Mouse (Mus musculus): ENCODE data around the gene Gm11032.
"Not testable (repeated sequence)": the region's sequence is repeated elsewhere in the genome, so short reads cannot be mapped to it uniquely, and the experiment has no call there.

Gm11032 gene

GRCm38 (mm10) chr11:4620017-4620485 is at the start of gene Gm11032:
Gene Gm11032 (plus strand): TSS chr11:4620067.
- DNase-seq (ENCODE audit: extremely low spot score, low read depth, low spot score): no peak

DNA sequence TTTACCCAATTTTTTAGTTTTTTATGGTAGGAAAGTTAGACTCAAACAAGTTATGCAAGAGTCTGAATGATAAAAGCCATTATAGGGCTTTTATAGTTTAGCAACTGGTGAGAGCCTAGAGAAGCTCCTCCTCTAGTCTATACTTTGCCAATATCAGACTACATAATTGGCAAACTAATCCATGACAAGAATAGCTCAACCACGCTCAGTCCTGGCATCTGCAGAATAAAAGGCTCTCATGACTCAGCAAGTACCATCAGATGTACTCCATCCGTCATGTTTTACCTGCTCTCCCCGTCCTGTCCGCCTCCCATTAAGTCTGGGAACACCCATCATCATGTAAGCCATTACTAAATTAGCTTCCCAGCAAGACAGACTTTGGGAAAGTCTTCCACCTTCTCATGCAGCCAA is 48.4 kb upstream of the Gm11032 start:
- no peak for DNase-seq (ENCODE audit: extremely low spot score, low read depth, low spot score)

DNA sequence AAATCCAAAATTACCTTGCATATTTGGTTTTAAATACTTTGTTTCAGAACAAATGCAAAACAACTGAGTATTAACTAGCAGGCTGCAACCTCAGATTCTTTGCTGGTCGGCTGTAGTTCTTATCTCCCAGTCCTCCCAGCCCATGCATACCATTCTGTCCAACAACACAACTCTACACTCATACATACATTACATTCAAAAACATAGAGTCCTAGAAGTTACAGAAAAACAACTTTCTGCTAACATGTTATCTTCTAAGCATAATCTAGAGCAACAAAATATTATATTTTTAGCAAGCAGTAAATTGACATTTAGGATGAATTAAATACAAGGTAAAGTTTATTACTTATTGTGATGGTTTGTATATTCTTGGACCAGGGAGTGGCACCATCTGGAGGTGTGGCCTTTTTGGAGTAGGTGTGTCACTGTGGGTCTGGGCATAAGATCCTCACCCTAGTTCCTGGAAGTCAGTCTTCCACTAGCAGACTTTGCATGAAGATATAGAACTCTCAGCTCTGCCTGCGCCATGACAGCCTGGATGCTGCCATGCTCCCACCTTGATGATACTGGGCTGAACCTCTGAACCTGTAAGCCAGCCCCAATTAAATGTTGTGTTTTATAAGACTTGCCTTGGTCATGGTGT is 43.7 kb upstream of the Gm11032 start:
- not testable (repeated sequence) for DNase-seq (ENCODE audit: extremely low spot score, low read depth, low spot score)

GRCm38 (mm10) chr11:4577079-4577478 is 42.8 kb upstream of the Gm11032 start:
- no peak for DNase-seq (ENCODE audit: extremely low spot score, low read depth, low spot score)

GRCm38 (mm10) chr11:4578682-4579081 is 41.2 kb upstream of the Gm11032 start:
- DNase-seq (ENCODE audit: extremely low spot score, low read depth, low spot score): no peak

GRCm38 (mm10) chr11:4591811-4592210 is 28.1 kb upstream of the Gm11032 start:
- DNase-seq (ENCODE audit: extremely low spot score, low read depth, low spot score): no peak

GRCm38 (mm10) chr11:4593491-4593848 is 26.4 kb upstream of the Gm11032 start:
- no peak for DNase-seq (ENCODE audit: extremely low spot score, low read depth, low spot score)

- DNase-seq (ENCODE audit: extremely low spot score, low read depth, low spot score): no peak
Observed at GRCm38 (mm10) chr11:4593849-4594607, 25.8 kb upstream of the Gm11032 start.

DNA sequence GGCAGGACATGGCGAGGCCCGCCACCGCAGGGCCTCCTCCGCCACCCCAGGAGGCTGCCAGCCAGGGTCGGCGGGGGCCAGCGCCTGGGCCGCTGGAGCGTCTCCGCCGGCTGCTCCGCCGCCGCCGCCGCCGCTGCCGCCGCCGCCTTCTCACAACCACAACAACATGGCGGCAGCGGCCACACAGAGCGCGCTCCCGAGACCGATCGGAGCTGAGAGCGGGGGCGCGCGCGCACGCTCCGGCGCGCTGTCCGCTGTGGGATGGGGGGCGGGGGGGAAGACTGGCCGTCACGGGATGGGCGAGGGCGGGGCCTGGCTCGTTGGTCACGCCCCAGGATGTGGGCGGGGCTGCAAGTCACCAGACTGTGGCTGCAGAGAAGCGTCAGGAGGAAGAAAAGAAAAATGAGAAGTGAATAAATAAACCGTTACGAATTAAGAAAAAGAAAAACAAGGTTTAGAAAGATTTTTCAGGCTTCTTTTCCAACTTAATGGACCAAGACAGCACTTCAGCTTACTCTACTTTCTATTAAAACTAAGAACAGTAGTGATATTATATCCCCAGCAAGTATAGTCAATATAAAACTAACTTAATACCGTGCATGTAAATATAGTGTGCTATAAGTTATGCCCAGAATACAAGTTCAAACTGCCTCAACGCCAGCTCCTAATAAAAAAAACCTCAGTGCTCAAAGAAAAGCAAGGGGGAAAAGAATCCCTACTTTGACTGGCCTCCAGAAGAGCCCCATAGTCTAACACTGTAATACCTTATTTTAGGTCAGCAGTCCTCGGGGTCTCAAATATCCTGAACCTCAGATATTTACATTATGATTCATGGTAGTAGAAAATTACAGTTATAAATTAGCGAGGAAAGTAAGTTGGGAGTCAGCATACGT is 25.0 kb upstream of the Gm11032 start, which contains the start of gene Mtmr3:
Mtmr3 (minus strand) TSS at position 256 of the 893 bp plus-strand sequence.
- DNase-seq (ENCODE audit: extremely low spot score, low read depth, low spot score): peak; percentile 74

GRCm38 (mm10) chr11:4598411-4598810 is 21.5 kb upstream of the Gm11032 start:
- no peak for DNase-seq (ENCODE audit: extremely low spot score, low read depth, low spot score)

- no peak for DNase-seq (ENCODE audit: extremely low spot score, low read depth, low spot score)
Observed at GRCm38 (mm10) chr11:4599916-4600315, 20.0 kb upstream of the Gm11032 start.

DNA sequence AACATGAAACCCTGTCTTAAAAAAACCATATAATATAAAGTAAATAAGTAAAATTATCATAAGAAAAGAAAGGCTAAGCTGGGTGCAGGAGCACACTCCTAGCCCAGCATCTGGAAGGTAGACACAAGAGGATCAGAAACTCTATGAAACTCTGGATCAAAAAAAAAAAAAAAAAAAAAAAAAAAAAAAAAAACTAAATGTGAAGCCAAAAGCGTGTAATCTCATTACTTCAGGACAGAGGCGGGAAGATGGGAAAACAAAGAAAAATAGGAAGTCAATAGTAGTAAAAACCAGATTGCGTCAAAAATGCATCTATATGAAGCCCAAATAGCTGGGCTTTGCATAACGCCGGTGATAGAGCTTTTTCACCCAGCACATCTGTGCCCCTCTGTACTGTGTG is 18.0 kb upstream of the Gm11032 start:
- no peak for DNase-seq (ENCODE audit: extremely low spot score, low read depth, low spot score)

DNA sequence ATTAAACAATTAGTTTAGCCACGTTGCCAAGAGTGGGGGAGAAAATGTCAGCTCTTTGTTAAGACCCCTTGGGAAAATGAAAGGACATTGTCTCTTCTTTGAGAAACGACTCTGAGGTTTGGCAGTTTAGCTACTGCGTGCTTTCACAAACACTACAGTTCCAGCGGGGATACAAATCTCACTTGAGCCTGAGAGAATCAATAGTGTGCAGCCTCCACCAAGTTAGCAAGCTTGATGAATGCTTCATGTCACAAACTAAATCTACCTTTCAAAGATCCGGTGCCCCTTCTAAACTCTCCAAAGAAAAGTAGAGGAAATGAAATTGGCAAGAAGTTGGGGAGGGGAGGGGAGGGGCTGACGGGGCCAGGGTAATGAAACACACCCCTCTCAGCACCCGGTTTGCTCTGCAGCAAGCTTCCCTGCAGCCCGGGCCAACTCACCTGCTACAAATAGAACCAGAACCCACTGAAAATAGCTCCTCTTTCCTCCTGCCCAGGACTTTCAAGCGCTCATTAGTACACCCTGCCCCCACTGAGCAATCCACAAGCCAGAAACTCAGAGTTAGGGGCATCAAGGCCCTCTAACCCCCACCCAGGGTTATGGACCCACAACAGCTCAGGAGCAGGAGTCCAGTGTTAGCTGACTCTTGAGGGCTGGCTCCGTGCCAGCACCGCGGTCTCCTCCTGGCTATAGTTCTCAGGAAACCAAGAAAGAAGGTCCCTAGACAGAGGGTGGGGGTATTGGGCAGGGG is 17.0 kb upstream of the Gm11032 start:
- DNase-seq (ENCODE audit: extremely low spot score, low read depth, low spot score): no peak

DNA sequence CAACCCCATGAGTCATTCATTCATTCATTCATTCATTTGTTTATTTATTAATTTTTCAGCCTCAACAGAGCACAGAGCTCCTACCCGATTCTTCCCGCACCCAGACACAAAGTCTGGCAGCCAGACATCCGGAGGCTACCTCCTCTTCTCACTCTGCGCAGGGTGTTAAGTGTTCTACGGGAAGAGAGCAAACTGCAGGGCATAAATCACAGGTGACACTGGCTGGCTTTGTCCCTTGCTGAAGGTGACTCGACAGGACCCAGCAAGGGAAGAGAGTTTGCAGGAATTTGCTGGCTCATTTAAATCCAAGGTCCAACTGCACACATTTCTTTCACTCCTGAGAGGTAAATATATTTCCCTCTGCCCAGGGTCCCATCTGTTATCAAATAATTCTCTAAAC is 15.4 kb upstream of the Gm11032 start:
- DNase-seq (ENCODE audit: extremely low spot score, low read depth, low spot score): peak; percentile 53

DNA sequence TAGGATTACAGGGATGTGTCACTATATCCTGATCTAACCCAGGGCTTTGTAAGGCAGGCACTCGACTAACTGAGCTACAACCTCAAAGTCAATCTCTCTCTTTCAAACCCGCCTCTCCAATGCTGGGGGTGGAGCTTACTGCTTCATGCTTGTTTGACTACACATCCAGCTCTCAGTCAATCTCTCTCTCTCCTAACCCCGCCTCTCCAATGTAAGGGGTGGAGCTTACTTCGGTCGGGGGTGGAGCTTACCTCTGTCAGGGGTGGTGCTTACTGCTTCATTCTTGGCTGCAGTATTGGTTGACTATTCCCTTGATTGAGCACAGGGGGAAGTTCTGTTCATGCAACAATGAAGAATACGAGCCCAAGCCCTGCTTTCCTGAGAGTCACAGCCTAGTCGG is 14.5 kb upstream of the Gm11032 start:
- DNase-seq (ENCODE audit: extremely low spot score, low read depth, low spot score): no peak

GRCm38 (mm10) chr11:4606541-4606940 is 13.3 kb upstream of the Gm11032 start:
- no peak for DNase-seq (ENCODE audit: extremely low spot score, low read depth, low spot score)

DNA sequence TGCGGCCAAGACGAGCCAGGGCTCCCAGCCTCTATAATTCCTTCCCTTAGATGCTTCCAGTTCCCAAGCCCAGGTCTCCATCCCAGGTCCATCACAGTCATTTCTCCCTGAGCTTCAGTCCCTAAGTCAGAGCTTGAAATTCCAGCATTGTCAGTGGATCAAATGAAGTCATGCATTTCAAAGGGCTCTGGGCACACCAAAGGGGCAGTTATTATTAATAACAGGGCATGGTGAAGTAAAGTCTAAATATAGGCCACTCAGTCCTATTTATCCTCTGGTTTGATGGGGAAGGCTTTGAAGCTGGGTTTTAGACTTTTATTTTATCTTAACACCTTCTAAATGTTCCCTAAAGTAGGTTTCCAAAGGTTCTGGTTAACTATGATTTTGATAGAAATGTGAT is 8.0 kb upstream of the Gm11032 start:
- no peak for DNase-seq (ENCODE audit: extremely low spot score, low read depth, low spot score)

DNA sequence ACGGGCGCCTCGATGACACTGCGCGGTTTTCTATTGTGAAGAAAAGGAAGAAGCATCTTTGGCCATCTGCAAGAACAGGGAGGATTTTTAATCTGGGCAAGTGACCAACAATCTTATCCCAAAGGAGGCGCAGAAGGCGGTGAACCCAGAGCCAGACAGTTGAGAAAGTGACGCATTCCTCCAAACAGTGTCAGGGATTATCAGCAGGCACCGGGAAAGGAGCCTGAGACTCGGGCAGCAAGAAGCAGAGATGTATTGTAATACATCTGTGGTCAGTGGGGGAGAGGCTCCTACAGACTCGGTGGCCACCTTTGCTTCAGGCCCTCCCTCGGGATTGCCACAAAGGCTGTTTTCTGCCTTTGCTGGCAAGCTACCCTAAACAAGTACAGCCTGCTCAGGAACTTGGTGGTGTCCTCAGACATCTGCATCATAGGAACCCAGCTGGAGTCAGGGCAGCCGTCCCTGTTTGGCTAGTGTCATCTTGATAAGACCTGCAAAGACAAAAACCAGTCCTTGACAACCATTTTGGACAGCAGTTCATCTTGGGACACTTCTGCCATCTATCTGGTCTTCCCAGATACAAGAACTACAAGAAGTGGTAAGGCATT is 738 bp downstream of the Gm11032 start:
- DNase-seq (ENCODE audit: extremely low spot score, low read depth, low spot score): no peak

GRCm38 (mm10) chr11:4621866-4622265 is 2.0 kb downstream of the Gm11032 start:
- DNase-seq (ENCODE audit: extremely low spot score, low read depth, low spot score): no peak

DNA sequence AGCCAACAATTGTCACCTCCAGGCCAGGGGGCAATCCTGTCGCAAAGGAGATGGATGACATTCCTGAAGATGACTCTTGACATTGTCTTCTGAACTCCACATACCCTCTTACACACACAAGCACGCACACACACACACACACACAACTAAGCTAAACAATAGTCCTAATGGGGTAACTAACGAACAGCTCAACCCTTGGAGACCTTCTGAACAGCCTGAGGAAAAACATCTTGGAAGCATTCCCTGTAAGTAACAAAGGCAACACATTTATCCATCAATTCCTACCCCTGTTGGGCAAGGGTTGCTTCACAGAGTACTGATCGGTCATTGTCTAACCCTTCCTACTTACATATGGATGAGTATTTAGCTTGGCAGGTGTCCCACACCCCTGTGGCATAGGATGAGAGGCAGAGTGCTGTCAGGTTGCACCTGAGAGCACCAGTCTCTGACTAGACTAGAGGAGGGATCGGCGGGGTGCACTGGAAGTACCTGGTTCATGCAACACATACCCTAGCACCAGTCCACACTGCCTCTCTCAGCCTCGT is 2.6 kb downstream of the Gm11032 start:
- no peak for DNase-seq (ENCODE audit: extremely low spot score, low read depth, low spot score)
